Mouse (Mus musculus) left cerebral cortex, postnatal 10 days (tissue): ENCODE data around the gene Sccpdh. TPM values are rescaled to one million over a fixed set of nuclear protein-coding genes. Genes with fewer than 3 reads are reported as not detected.
"Not testable (repeated sequence)": the region's sequence is repeated elsewhere in the genome, so short reads cannot be mapped to it uniquely, and the experiment has no call there.

ENCODE experiments used
- DNase-seq, 2 experiments: peaks; one replicate each; pipeline ENCODE4 v3.0.0; 2021 to 2022; ENCODE audit warnings: low spot score in 2 of 2, mixed read lengths in 1 of 2; ENCODE audit errors: extremely low spot score in 1 of 2
- intact Hi-C: fragments of 180-260 bp; cut with DNase I; formaldehyde crosslinking; loops from one replicate; pipeline ENCODE4 v1.15.1; 2025
- total RNA-seq, 2 experiments: library from RNA; stranded (reverse); gene quantifications; 2 replicates each; pipeline ENCODE4 v1.2.3; 2021

The Sccpdh gene
- 10 to 100 TPM; 68.6 to 68.8 TPM for total RNA-seq

GRCm38 (mm10) chr1:179668013-179668805 lies at the start of gene Sccpdh:
Gene Sccpdh (plus strand): TSS chr1:179668210.
- intact Hi-C loops = no loop called here
- peak; percentile 64 to 94 for DNase-seq

GRCm38 (mm10) chr1:179622665-179623064 lies 45.3 kb upstream of the Sccpdh start:
- intact Hi-C loops = loop anchor here (5.0 kb wide), 1 partner anchor 110 kb away; no protein-coding TSS in a partner anchor
- DNase-seq = peak in 1 of 2 experiments; percentile 13

GRCm38 (mm10) chr1:179623657-179624056 lies 44.4 kb upstream of the Sccpdh start:
- intact Hi-C loops = loop anchor here (5.0 kb wide), 1 partner anchor 111 kb away; no protein-coding TSS in a partner anchor
- DNase-seq = peak in 1 of 2 experiments; percentile 59

GRCm38 (mm10) chr1:179624354-179624753 lies 43.7 kb upstream of the Sccpdh start:
- DNase-seq = peak in 1 of 2 experiments; percentile 36
- intact Hi-C loops = loop anchor here (5.0 kb wide), 1 partner anchor 112 kb away; no protein-coding TSS in a partner anchor

- peak in 1 of 2 experiments; percentile 1 for DNase-seq
- intact Hi-C loops = no loop called here
These were observed 40.2 kb upstream of the Sccpdh start for GRCm38 (mm10) chr1:179627855-179628254.

GRCm38 (mm10) chr1:179628438-179629106 lies 39.4 kb upstream of the Sccpdh start:
- DNase-seq = peak in 1 of 2 experiments; percentile 3
- intact Hi-C loops = no loop called here

GRCm38 (mm10) chr1:179629276-179629675 lies 38.7 kb upstream of the Sccpdh start:
- DNase-seq = peak in 1 of 2 experiments; percentile 2

GRCm38 (mm10) chr1:179632746-179633413 lies 35.1 kb upstream of the Sccpdh start:
- peak in 1 of 2 experiments; percentile 1 for DNase-seq
- intact Hi-C loops = no loop called here

More at GRCm38 (mm10) chr1:179629276-179629675, 38.7 kb upstream of the Sccpdh start:
- intact Hi-C loops = no loop called here

- DNase-seq = peak in 1 of 2 experiments; percentile 18
- intact Hi-C loops = no loop called here
These were observed 34.6 kb upstream of the Sccpdh start for GRCm38 (mm10) chr1:179633414-179633752.

- intact Hi-C loops = no loop called here
- peak in 1 of 2 experiments; percentile 13 for DNase-seq
These were observed 33.9 kb upstream of the Sccpdh start for GRCm38 (mm10) chr1:179634159-179634558.

- DNase-seq = peak in 1 of 2 experiments; percentile 2
- intact Hi-C loops = loop anchor here (10.0 kb wide), 1 partner anchor 92 kb away; no protein-coding TSS in a partner anchor
These were observed 25.3 kb upstream of the Sccpdh start for GRCm38 (mm10) chr1:179642726-179643125.

- DNase-seq = peak in 1 of 2 experiments; percentile 17
- intact Hi-C loops = loop anchor here (10.0 kb wide), 1 partner anchor 91 kb away; no protein-coding TSS in a partner anchor
These were observed 23.9 kb upstream of the Sccpdh start for GRCm38 (mm10) chr1:179644151-179644550.

GRCm38 (mm10) chr1:179645101-179645979 lies 22.7 kb upstream of the Sccpdh start:
- intact Hi-C loops = loop anchor here (10.0 kb wide), 1 partner anchor 89 kb away; no protein-coding TSS in a partner anchor
- peak; percentile 78 to 80 for DNase-seq

GRCm38 (mm10) chr1:179645980-179646268 lies 22.1 kb upstream of the Sccpdh start:
- intact Hi-C loops = loop anchor here (10.0 kb wide), 1 partner anchor 89 kb away; no protein-coding TSS in a partner anchor
- DNase-seq = no peak

GRCm38 (mm10) chr1:179648678-179649077 lies 19.3 kb upstream of the Sccpdh start:
- intact Hi-C loops = loop anchor here (10.0 kb wide), 1 partner anchor 86 kb away; no protein-coding TSS in a partner anchor
- DNase-seq = not testable (repeated sequence)

GRCm38 (mm10) chr1:179649324-179649723 lies 18.7 kb upstream of the Sccpdh start:
- DNase-seq = peak in 1 of 2 experiments; percentile 9
- intact Hi-C loops = loop anchor here (10.0 kb wide), 1 partner anchor 85 kb away; no protein-coding TSS in a partner anchor

- intact Hi-C loops = no loop called here
- peak in 1 of 2 experiments; percentile 12 for DNase-seq
These were observed 17.7 kb upstream of the Sccpdh start for GRCm38 (mm10) chr1:179650284-179650683.

GRCm38 (mm10) chr1:179651224-179651623 lies 16.8 kb upstream of the Sccpdh start:
- intact Hi-C loops = no loop called here
- DNase-seq = no peak
